In the genomic region with DNA sequence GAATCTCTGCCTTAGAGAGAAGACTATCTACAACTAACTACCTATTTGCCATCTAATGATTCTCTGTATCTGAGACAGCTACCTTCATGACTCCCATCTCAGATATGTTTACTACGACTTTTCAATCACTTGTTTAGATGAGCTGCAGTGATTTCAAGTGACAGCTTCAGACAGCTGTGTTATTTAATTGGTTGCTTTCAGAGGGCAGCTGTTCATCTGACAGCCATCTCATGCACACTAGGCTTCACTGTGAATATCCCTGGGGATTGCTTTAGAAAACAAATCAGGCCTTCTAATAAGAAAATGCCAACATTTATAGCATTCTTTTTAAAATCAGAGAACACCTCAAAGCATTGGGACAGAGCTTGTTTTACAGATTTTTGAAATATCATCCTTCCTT, we compare ENCODE assay signal across 26 mouse cellular contexts.
DNase-seq lines count a peak whose midpoint lies in the region; ATAC-seq and TF ChIP-seq lines count a peak whose summit lies in the region.
"Had no signal": no experiment of that assay in that cellular context is flagged by ENCODE, and none has a peak within 500 bp of the region (broad histone marks: within the 10 kb centered on the region; RNA-seq: fewer than 3 reads in every experiment).

No protein-coding gene starts in this region.

- DNase-seq in hindbrain, embryonic 11.5 days (ENCODE audit: low spot score), result peak; percentile 9
- DNase-seq in midbrain, embryonic 10.5 days (ENCODE audit: low spot score), result no peak
- peak; percentile 61 for DNase-seq in brain, embryonic 14.5 days (ENCODE audit: low read depth)
- DNase-seq in retina, embryonic 14.5 days (ENCODE audit: low spot score), result peak; percentile 61
- DNase-seq in adrenal gland, adult 2 months, result no peak
- DNase-seq: adrenal gland, adult 8-10 months; adrenal gland, postnatal 25 days; cerebellum, adult 18-20 months; cerebellum, adult 9-10 months; cerebellum, postnatal 14 days; gastrocnemius, postnatal 25 days; heart, adult 18-20 months; heart, postnatal 10 days; heart, postnatal 36 days had no signal

- H3K27ac ChIP-seq in hindbrain, embryonic 11.5 days (ENCODE audit: low read depth, low read length), result no peak overlapping the region
- H3K27ac ChIP-seq in hindbrain, embryonic 16.5 days (ENCODE audit: low read depth, low read length), result no peak overlapping the region
- no peak overlapping the region for H3K27ac ChIP-seq in midbrain, embryonic 13.5 days
- no peak overlapping the region for H3K27ac ChIP-seq in midbrain, embryonic 10.5 days (replicated peaks)
- H3K27ac ChIP-seq: embryonic facial prominence, embryonic 13.5 days; forebrain, embryonic 10.5 days; forebrain, embryonic 13.5 days; heart, embryonic 15.5 days; hindbrain, embryonic 13.5 days; hindbrain, postnatal 0 days had no signal

- H3K4me3 ChIP-seq in hindbrain, embryonic 11.5 days (ENCODE audit: low read depth, low read length), result no peak overlapping the region
- H3K4me3 ChIP-seq in hindbrain, embryonic 16.5 days (ENCODE audit: low read length), result no peak overlapping the region
- H3K4me3 ChIP-seq in midbrain, embryonic 13.5 days (replicated peaks), result no peak overlapping the region
- no peak overlapping the region for H3K4me3 ChIP-seq in midbrain, embryonic 10.5 days
- H3K4me3 ChIP-seq: embryonic facial prominence, embryonic 13.5 days; forebrain, embryonic 10.5 days; forebrain, embryonic 13.5 days; heart, embryonic 12.5 days; heart, embryonic 15.5 days; hindbrain, embryonic 13.5 days had no signal

- no peaks in the 10 kb centered on the region for H3K9me3 ChIP-seq in hindbrain, embryonic 11.5 days (ENCODE audit: control insufficient read depth, low read length)
- no peaks in the 10 kb centered on the region for H3K9me3 ChIP-seq in hindbrain, embryonic 16.5 days (ENCODE audit: control insufficient read depth, low read length)
- H3K9me3 ChIP-seq in midbrain, embryonic 13.5 days, result no peaks in the 10 kb centered on the region
- H3K9me3 ChIP-seq in midbrain, embryonic 10.5 days (replicated peaks), result no peaks in the 10 kb centered on the region
- H3K9me3 ChIP-seq: embryonic facial prominence, embryonic 13.5 days; forebrain, embryonic 10.5 days; forebrain, embryonic 13.5 days; heart, embryonic 12.5 days; heart, embryonic 15.5 days; hindbrain, embryonic 13.5 days had no signal

- no peak overlapping the region for H3K4me2 ChIP-seq in hindbrain, embryonic 11.5 days (replicated peaks; ENCODE audit: low read depth, low read length)
- H3K4me2 ChIP-seq in hindbrain, embryonic 16.5 days (ENCODE audit: low read length), result no peak overlapping the region
- no peak overlapping the region for H3K4me2 ChIP-seq in midbrain, embryonic 13.5 days (replicated peaks)
- H3K4me2 ChIP-seq: embryonic facial prominence, embryonic 13.5 days; forebrain, embryonic 13.5 days; heart, embryonic 12.5 days; heart, embryonic 15.5 days; hindbrain, embryonic 13.5 days had no signal

- no peaks in the 10 kb centered on the region for H3K36me3 ChIP-seq in hindbrain, embryonic 11.5 days (ENCODE audit: control insufficient read depth, insufficient read depth, low read length)
- no peaks in the 10 kb centered on the region for H3K36me3 ChIP-seq in hindbrain, embryonic 16.5 days (ENCODE audit: control insufficient read depth, insufficient read depth, low read length)
- H3K36me3 ChIP-seq in midbrain, embryonic 13.5 days, result no peaks in the 10 kb centered on the region
- H3K36me3 ChIP-seq in midbrain, embryonic 10.5 days, result no peaks in the 10 kb centered on the region
- H3K36me3 ChIP-seq: embryonic facial prominence, embryonic 13.5 days; forebrain, embryonic 10.5 days; heart, embryonic 12.5 days; heart, embryonic 15.5 days; hindbrain, embryonic 13.5 days had no signal

- peak; percentile 65; the same call in 1 of the 2 replicates for ATAC-seq in hindbrain, embryonic 11.5 days (ENCODE audit: low FRiP score)
- no peak for ATAC-seq in hindbrain, embryonic 16.5 days
- ATAC-seq in midbrain, embryonic 13.5 days, result 0 out of 2 replicates have a peak, but pooled peaks have one; percentile 48
- ATAC-seq: CD4-positive, CD25-positive, alpha-beta regulatory T cell, adult 4 months; forebrain, embryonic 13.5 days; hindbrain, postnatal 0 days; inflammation-experienced regulatory T-cells, adult 6 months; intestine, embryonic 16.5 days had no signal

- H3K27me3 ChIP-seq in hindbrain, embryonic 11.5 days (ENCODE audit: control insufficient read depth, insufficient read depth, low read length), result no peaks in the 10 kb centered on the region
- H3K27me3 ChIP-seq in hindbrain, embryonic 16.5 days (replicated peaks; ENCODE audit: control insufficient read depth, insufficient read depth, low read length), result no peaks in the 10 kb centered on the region
- H3K27me3 ChIP-seq in midbrain, embryonic 13.5 days, result no peaks in the 10 kb centered on the region
- no peaks in the 10 kb centered on the region for H3K27me3 ChIP-seq in midbrain, embryonic 10.5 days (ENCODE audit: low read depth, poor library complexity, severe bottlenecking)
- H3K27me3 ChIP-seq: embryonic facial prominence, embryonic 13.5 days; forebrain, embryonic 13.5 days; heart, embryonic 12.5 days; heart, embryonic 15.5 days; hindbrain, embryonic 13.5 days had no signal

- 62% methylated on average over 1 of the region's 1 CpGs for WGBS in hindbrain, embryonic 11.5 days
- 32% methylated on average over 1 of the region's 1 CpGs for WGBS in hindbrain, embryonic 16.5 days
- WGBS in midbrain, embryonic 13.5 days, result 44% methylated on average over 1 of the region's 1 CpGs
- 82% methylated on average over 1 of the region's 1 CpGs for WGBS in midbrain, embryonic 10.5 days

- no peak for TF ChIP-seq POLR2A in brain, embryonic 14.5 days (IDR thresholded peaks at IDR 0.05; ENCODE audit: borderline replicate concordance, extremely low read depth, insufficient read depth, insufficient read length, poor library complexity, severe bottlenecking)

- TF ChIP-seq CTCF in brain, embryonic 14.5 days (IDR thresholded peaks at IDR 0.05; ENCODE audit: borderline replicate concordance, extremely low read depth, insufficient read depth, insufficient read length), result no peak

- no peak overlapping the region for H3K9ac ChIP-seq in hindbrain, embryonic 11.5 days (ENCODE audit: low read depth, low read length)
- no peak overlapping the region for H3K9ac ChIP-seq in hindbrain, embryonic 16.5 days (ENCODE audit: low read depth, low read length)
- no peak overlapping the region for H3K9ac ChIP-seq in midbrain, embryonic 13.5 days (replicated peaks)
- H3K9ac ChIP-seq: embryonic facial prominence, embryonic 13.5 days; forebrain, embryonic 13.5 days; heart, embryonic 12.5 days; heart, embryonic 15.5 days; hindbrain, embryonic 13.5 days had no signal

- no peaks in the 10 kb centered on the region for H3K4me1 ChIP-seq in hindbrain, embryonic 11.5 days (replicated peaks; ENCODE audit: control insufficient read depth, insufficient read depth, low read length)
- no peaks in the 10 kb centered on the region for H3K4me1 ChIP-seq in hindbrain, embryonic 16.5 days (ENCODE audit: control insufficient read depth, insufficient read depth, low read depth, low read length)
- H3K4me1 ChIP-seq in midbrain, embryonic 13.5 days (replicated peaks), result 0 out of 2 replicates have a peak, but pooled peaks cover 8% of the 10 kb centered on the region
- no peaks in the 10 kb centered on the region for H3K4me1 ChIP-seq in midbrain, embryonic 10.5 days
- H3K4me1 ChIP-seq: embryonic facial prominence, embryonic 13.5 days; forebrain, embryonic 10.5 days; forebrain, embryonic 13.5 days; heart, embryonic 12.5 days; heart, embryonic 15.5 days; hindbrain, embryonic 13.5 days had no signal

Comparison
In these comparisons a context has a peak if more than half of its experiments do, and no peak if none do; other contexts are left out.
1. DNase-seq: peak in hindbrain, embryonic 11.5 days (single experiment), brain, embryonic 14.5 days (single experiment) and retina, embryonic 14.5 days (single experiment); none in midbrain, embryonic 10.5 days (single experiment) and adrenal gland, adult 2 months (single experiment).